Mouse (Mus musculus) hindbrain, embryonic 16.5 days (tissue): ENCODE measurements around the gene Rbm45. TPM values are rescaled to one million over a fixed set of nuclear protein-coding genes. Genes with fewer than 3 reads are reported as not detected.

Experiments used
- ATAC-seq: fragments of 200-750 bp; cut with Nextera tagmentation; 2 replicates; pipeline ENCODE4 v1.8.0; 2017; ENCODE audit warnings: moderate TSS enrichment, moderate library complexity
- H3K27ac ChIP-seq: fragments of 300-500 bp; sonication (generic); 2 replicates; pipeline ENCODE4 v1.5.1; 2014; ENCODE audit warnings: low read depth, mild to moderate bottlenecking, control low read depth, low read length, moderate library complexity
- H3K27me3 ChIP-seq: fragments of 300-500 bp; sonication (generic); replicated peaks from 2 replicates; pipeline ENCODE4 v1.6.1; 2014; ENCODE audit warnings: low read length; ENCODE audit not compliant: control insufficient read depth, insufficient read depth
- H3K36me3 ChIP-seq: fragments of 300-500 bp; sonication (generic); 2 replicates; pipeline ENCODE4 v1.6.1; 2014; ENCODE audit warnings: mild to moderate bottlenecking, low read length, moderate library complexity, mixed read lengths; ENCODE audit not compliant: control insufficient read depth, insufficient read depth
- H3K4me1 ChIP-seq: fragments of 300-500 bp; sonication (generic); 2 replicates; pipeline ENCODE4 v1.6.1; 2014; ENCODE audit warnings: low read depth, low read length; ENCODE audit not compliant: control insufficient read depth, insufficient read depth
- H3K4me2 ChIP-seq: fragments of 300-500 bp; sonication (generic); 2 replicates; pipeline ENCODE4 v1.6.1; 2014; ENCODE audit warnings: mild to moderate bottlenecking, low read length, control low read depth, moderate library complexity
- H3K4me3 ChIP-seq: fragments of 300-500 bp; sonication (generic); 2 replicates; pipeline ENCODE4 v1.5.1; 2014; ENCODE audit warnings: mild to moderate bottlenecking, low read length, control low read depth, moderate library complexity
- H3K9ac ChIP-seq: fragments of 300-500 bp; sonication (generic); 2 replicates; pipeline ENCODE4 v1.6.1; 2014; ENCODE audit warnings: low read depth, mild to moderate bottlenecking, control low read depth, low read length, moderate library complexity
- H3K9me3 ChIP-seq: fragments of 300-500 bp; sonication (generic); 2 replicates; pipeline ENCODE4 v1.6.1; 2014; ENCODE audit warnings: mild to moderate bottlenecking, low read length, moderate library complexity; ENCODE audit not compliant: control insufficient read depth
- WGBS: fragments of 180-500 bp; shearing (Covaris S2); extraction: QIAGEN DNeasy Blood & Tissue Kit; methylation state at CpG from one replicate; pipeline ENCODE4 v1.1.7; 2014; 5-methylcytosine and 5-hydroxymethylcytosine counted together
- polyA plus RNA-seq: library from polyadenylated mRNA; unstranded; fragments of >200 nt; fragmentation: Nextera tagmentation; extraction: Ambion mirVana; gene quantifications from 2 replicates; pipeline ENCODE4 v1.2.1, GENCODE M21; 2015

Gene Rbm45
- polyA plus RNA-seq, 1 experiment from 2014 or later = 12.0 TPM

- peak within 1 kb of the TSS; percentile 72 for H3K9ac ChIP-seq
- no peaks in the 10 kb centered on the region for H3K36me3 ChIP-seq
- no peak within 1 kb of the TSS for H3K27ac ChIP-seq
- peak; percentile 85 for ATAC-seq
- H3K4me3 ChIP-seq = peak within 1 kb of the TSS; percentile 52
- WGBS = 17% methylated on average over 36 of the region's 41 CpGs
- peaks cover 4% of the 10 kb centered on the region for H3K27me3 ChIP-seq
- H3K4me2 ChIP-seq = peak within 1 kb of the TSS; percentile 99
- H3K4me1 ChIP-seq = peaks cover 6% of the 10 kb centered on the region
- no peaks in the 10 kb centered on the region for H3K9me3 ChIP-seq
Observed at GRCm38 (mm10) chr2:76338215-76339156, 31.3 kb upstream of the Rbm45 start, which contains the start of gene Pde11a. Gene Pde11a, minus strand, starts transcription at chr2:76338774.

GRCm38 (mm10) chr2:76342146-76342545, 27.6 kb upstream of the Rbm45 start:
- Histone ChIP-seq H3K27ac (no peak overlapping the region), H3K4me3 (no peak overlapping the region), H3K9ac (no peak overlapping the region), H3K36me3 (no peaks in the 10 kb centered on the region), H3K4me2 (no peak overlapping the region), H3K9me3 (no peaks in the 10 kb centered on the region), H3K4me1 (peaks cover 6% of the 10 kb centered on the region), H3K27me3 (peaks cover 4% of the 10 kb centered on the region)
- 87% methylated on average over 9 of the region's 9 CpGs for WGBS
- no peak for ATAC-seq

- H3K9ac ChIP-seq = no peak overlapping the region
- H3K27ac ChIP-seq = no peak overlapping the region
- no peaks in the 10 kb centered on the region for H3K4me1 ChIP-seq
- no peak for ATAC-seq
- WGBS = 64% methylated on average over 6 of the region's 6 CpGs
- H3K4me2 ChIP-seq = no peak overlapping the region
- no peaks in the 10 kb centered on the region for H3K27me3 ChIP-seq
- no peak overlapping the region for H3K4me3 ChIP-seq
- H3K9me3 ChIP-seq = no peaks in the 10 kb centered on the region
- H3K36me3 ChIP-seq = no peaks in the 10 kb centered on the region
Observed at GRCm38 (mm10) chr2:76347839-76348238, 21.9 kb upstream of the Rbm45 start.

GRCm38 (mm10) chr2:76360226-76360625, 9.6 kb upstream of the Rbm45 start, which contains the start of gene Cyct:
Gene Cyct, minus strand, starts transcription at chr2:76360450.
- Histone ChIP-seq H3K36me3 (no peaks in the 10 kb centered on the region), H3K4me2 (no peak within 1 kb of the TSS), H3K9me3 (no peaks in the 10 kb centered on the region), H3K4me1 (no peaks in the 10 kb centered on the region), H3K27ac (no peak within 1 kb of the TSS), H3K27me3 (no peaks in the 10 kb centered on the region), H3K9ac (no peak within 1 kb of the TSS), H3K4me3 (no peak within 1 kb of the TSS)
- 88% methylated on average over 11 of the region's 11 CpGs for WGBS
- ATAC-seq = no peak

GRCm38 (mm10) chr2:76362111-76362510, 7.7 kb upstream of the Rbm45 start:
- no peak for ATAC-seq
- Histone ChIP-seq H3K36me3 (no peaks in the 10 kb centered on the region), H3K27me3 (no peaks in the 10 kb centered on the region), H3K4me1 (no peaks in the 10 kb centered on the region), H3K27ac (no peak overlapping the region), H3K9me3 (no peaks in the 10 kb centered on the region), H3K9ac (no peak overlapping the region), H3K4me3 (no peak overlapping the region), H3K4me2 (no peak overlapping the region)
- WGBS = 61% methylated on average over 2 of the region's 2 CpGs

GRCm38 (mm10) chr2:76365811-76366210, 4.0 kb upstream of the Rbm45 start:
- no peaks in the 10 kb centered on the region for H3K9me3 ChIP-seq
- peaks cover under 1% of the 10 kb centered on the region for H3K4me1 ChIP-seq
- H3K4me3 ChIP-seq = no peak overlapping the region
- no peak overlapping the region for H3K9ac ChIP-seq
- WGBS = 71% methylated on average over 4 of the region's 4 CpGs
- H3K27me3 ChIP-seq = no peaks in the 10 kb centered on the region
- H3K27ac ChIP-seq = no peak overlapping the region
- H3K36me3 ChIP-seq = no peaks in the 10 kb centered on the region
- ATAC-seq = no peak
- H3K4me2 ChIP-seq = no peak overlapping the region

GRCm38 (mm10) chr2:76367188-76367922, 2.4 kb upstream of the Rbm45 start:
- Histone ChIP-seq H3K4me3 (no peak overlapping the region), H3K9me3 (no peaks in the 10 kb centered on the region), H3K4me1 (peaks cover 6% of the 10 kb centered on the region), H3K36me3 (no peaks in the 10 kb centered on the region; the same call in 1 of the 2 replicates), H3K27me3 (no peaks in the 10 kb centered on the region), H3K27ac (no peak overlapping the region), H3K9ac (no peak overlapping the region), H3K4me2 (no peak overlapping the region)
- ATAC-seq = no peak
- WGBS = 19% methylated on average over 9 of the region's 9 CpGs

- H3K4me1 ChIP-seq = peaks cover 6% of the 10 kb centered on the region
- H3K27ac ChIP-seq = no peak overlapping the region
- no peak overlapping the region for H3K9ac ChIP-seq
- H3K4me2 ChIP-seq = no peak overlapping the region
- H3K36me3 ChIP-seq = peaks cover 5% of the 10 kb centered on the region
- WGBS = 76% methylated on average over 12 of the region's 13 CpGs
- 0 out of 2 replicates have a peak, but pooled peaks have one; percentile 7 for ATAC-seq
- H3K9me3 ChIP-seq = no peaks in the 10 kb centered on the region
- H3K4me3 ChIP-seq = no peak overlapping the region
- H3K27me3 ChIP-seq = no peaks in the 10 kb centered on the region
Observed at GRCm38 (mm10) chr2:76368861-76369660, 723 bp upstream of the Rbm45 start.
